Mouse (Mus musculus) ES-E14 (cell line): ENCODE data around the gene Fam24b. TPM values are rescaled to one million over a fixed set of nuclear protein-coding genes. Genes with fewer than 3 reads are reported as not detected.

Experiments used
- DNase-seq: peaks from one replicate; pipeline ENCODE4 v3.0.0-alpha.2; 2013; ENCODE audit warnings: low read depth, low spot score
- H3K27ac ChIP-seq: 2 replicates; pipeline ENCODE4 v1.5.1; 2012; ENCODE audit warnings: low read depth, mild to moderate bottlenecking, low read length, moderate library complexity, mixed read lengths; ENCODE audit not compliant: poor library complexity, insufficient read depth, severe bottlenecking
- H3K36me3 ChIP-seq: 2 replicates; pipeline ENCODE4 v1.6.1; 2012; ENCODE audit warnings: mild to moderate bottlenecking, low read length, moderate library complexity, mixed read lengths; ENCODE audit not compliant: control insufficient read depth, poor library complexity, insufficient read depth, severe bottlenecking
- H3K4me1 ChIP-seq, 2 experiments: fragments of 150-350 bp in 1 of 2; sonication (generic) in 1 of 2; 2 replicates each; pipeline ENCODE4 v1.6.1; 2012; ENCODE audit warnings: low read length in 2 of 2, mild to moderate bottlenecking in 1 of 2, mixed read lengths in 1 of 2; ENCODE audit not compliant: control insufficient read depth in 2 of 2, insufficient read depth in 2 of 2, poor library complexity in 1 of 2
- H3K4me3 ChIP-seq, 2 experiments: fragments of 150-350 bp in 1 of 2; sonication (generic) in 1 of 2; 2 replicates each; pipeline ENCODE4 v1.5.1; 2012; ENCODE audit warnings: low read length in 2 of 2, low read depth in 1 of 2, mild to moderate bottlenecking in 1 of 2, mixed read lengths in 1 of 2; ENCODE audit not compliant: insufficient read depth in 1 of 2, poor library complexity in 1 of 2, severe bottlenecking in 1 of 2
- H3K9ac ChIP-seq: 2 replicates; pipeline ENCODE4 v1.6.1; 2012; ENCODE audit warnings: low read depth, mild to moderate bottlenecking, low read length, mixed read lengths; ENCODE audit not compliant: poor library complexity, insufficient read depth, severe bottlenecking
- H3K9me3 ChIP-seq: fragments of 150-350 bp; sonication (generic); 2 replicates; pipeline ENCODE4 v1.6.1; 2012; ENCODE audit warnings: low read depth, mild to moderate bottlenecking, low read length; ENCODE audit not compliant: control insufficient read depth, insufficient read depth
- CHD2 ChIP-seq: IDR thresholded peaks from 2 replicates; pipeline ENCODE4 v1.6.1; 2014; ENCODE audit warnings: mild to moderate bottlenecking, low read depth, low read length, inconsistent platforms
- HCFC1 ChIP-seq: IDR thresholded peaks from 2 replicates; pipeline ENCODE4 v1.6.1; 2012; ENCODE audit warnings: low read length, inconsistent platforms, borderline replicate concordance; ENCODE audit not compliant: insufficient read depth
- MAFK ChIP-seq: IDR thresholded peaks from 2 replicates; pipeline ENCODE4 v1.6.1; 2014; ENCODE audit warnings: mild to moderate bottlenecking, low read depth, low read length, inconsistent platforms; ENCODE audit not compliant: insufficient read depth
- ZC3H11A ChIP-seq: IDR thresholded peaks from 2 replicates; pipeline ENCODE4 v1.6.1; 2012; ENCODE audit warnings: low read depth, mild to moderate bottlenecking, inconsistent platforms, low read length, borderline replicate concordance
- ZNF384 ChIP-seq: IDR thresholded peaks from 2 replicates; pipeline ENCODE4 v1.6.1; 2012; ENCODE audit warnings: low read depth, low read length, inconsistent platforms
- in situ Hi-C, 2 experiments: fragments of 600-800 bp; cut with MboI; formaldehyde crosslinking; loops; one replicate each; pipeline ENCODE4 v1.15.1; 2025; ENCODE audit warnings: low sequenced_read_pairs in 2 of 2, inconsistent platforms in 1 of 2; ENCODE audit not compliant: unreplicated experiment in 2 of 2
- total RNA-seq: library from RNA; depleted of rRNA; stranded (reverse); fragments of 300-350 nt; gene quantifications from 2 replicates; pipeline ENCODE4 v1.2.3, GENCODE M21; 2012; rRNA removed

Fam24b gene
- not detected in 2 replicates for total RNA-seq

DNA sequence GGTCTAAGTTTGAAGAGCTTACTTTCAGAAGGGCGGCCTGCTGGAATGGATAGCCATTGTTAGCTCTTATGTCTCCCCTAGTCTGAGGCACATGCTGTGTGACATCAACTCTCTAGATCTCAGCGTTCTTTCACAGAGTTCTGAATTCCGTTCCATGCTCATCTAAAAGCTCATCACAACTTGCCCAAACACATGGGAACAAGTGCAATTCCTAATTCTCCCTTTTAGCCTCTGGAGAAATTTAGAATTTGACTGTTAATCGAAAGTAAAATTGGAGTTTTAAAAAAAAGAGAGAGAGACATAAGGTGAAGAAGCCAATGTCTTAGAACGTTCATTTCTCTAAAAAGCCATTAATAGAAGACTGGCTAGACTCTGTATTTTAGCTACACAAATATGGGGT is at the start of gene Fam24b:
Fam24b (minus strand) TSS at position 101 of the 400 bp plus-strand sequence.
- Histone ChIP-seq H3K27ac (no peak within 1 kb of the TSS), H3K4me1 (no peaks in the 10 kb centered on the region), H3K4me3 (no peak within 1 kb of the TSS), H3K36me3 (no peaks in the 10 kb centered on the region), H3K9me3 (no peaks in the 10 kb centered on the region), H3K9ac (no peak within 1 kb of the TSS)
- in situ Hi-C loops: no loop called here
- DNase-seq: no peak
- no peak for TF ChIP-seq CHD2
- TF ChIP-seq HCFC1: no peak
- TF ChIP-seq ZNF384: no peak
- no peak for TF ChIP-seq ZC3H11A
- no peak for TF ChIP-seq MAFK

DNA sequence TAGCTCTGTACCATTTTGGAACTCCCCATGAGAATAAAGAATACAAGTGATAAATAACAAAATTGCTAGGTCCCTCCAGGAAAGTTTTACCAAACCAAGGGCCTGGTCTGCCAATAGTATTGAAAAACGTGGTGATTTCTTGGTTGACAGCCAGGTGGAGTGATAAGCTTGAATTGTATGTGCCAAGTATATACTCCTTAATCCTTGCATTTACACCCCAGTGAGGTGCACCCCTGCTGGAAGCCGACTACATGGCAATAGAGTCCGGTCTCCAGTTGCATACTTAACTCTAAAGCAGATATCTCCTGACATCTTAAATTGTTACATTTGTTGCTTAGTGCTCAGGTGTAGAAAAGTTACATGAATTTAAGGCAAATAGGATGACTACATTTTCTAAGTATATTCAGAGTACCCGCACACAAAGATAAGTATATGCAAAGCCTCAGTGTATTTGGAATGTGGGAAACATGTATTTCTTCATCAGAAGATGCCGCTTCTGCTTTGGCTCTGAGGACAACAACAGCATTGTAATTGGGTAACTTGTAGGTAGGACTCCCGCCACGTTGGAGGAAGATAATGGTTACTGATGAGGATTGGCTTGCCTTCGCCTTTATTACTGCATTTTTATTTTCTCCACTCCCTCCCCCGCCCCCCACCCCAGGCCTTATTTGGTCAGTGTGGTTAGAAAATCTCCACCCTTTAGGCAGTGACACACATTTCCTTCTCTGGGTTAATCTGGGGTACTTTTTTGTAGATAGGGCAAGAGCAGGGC is 42.8 kb upstream of the Fam24b start:
- in situ Hi-C loops: no loop called here
- no peak for DNase-seq
- peak overlapping the region; percentile 85 to 88; a peak in 3 of 4 replicates for H3K4me3 ChIP-seq
- no peak overlapping the region for H3K27ac ChIP-seq
- no peak for TF ChIP-seq ZNF384
- no peaks in the 10 kb centered on the region for H3K9me3 ChIP-seq
- H3K4me1 ChIP-seq: no peaks in the 10 kb centered on the region
- peaks cover 2% of the 10 kb centered on the region; the same call in 1 of the 2 replicates for H3K36me3 ChIP-seq
- H3K9ac ChIP-seq: no peak overlapping the region

DNA sequence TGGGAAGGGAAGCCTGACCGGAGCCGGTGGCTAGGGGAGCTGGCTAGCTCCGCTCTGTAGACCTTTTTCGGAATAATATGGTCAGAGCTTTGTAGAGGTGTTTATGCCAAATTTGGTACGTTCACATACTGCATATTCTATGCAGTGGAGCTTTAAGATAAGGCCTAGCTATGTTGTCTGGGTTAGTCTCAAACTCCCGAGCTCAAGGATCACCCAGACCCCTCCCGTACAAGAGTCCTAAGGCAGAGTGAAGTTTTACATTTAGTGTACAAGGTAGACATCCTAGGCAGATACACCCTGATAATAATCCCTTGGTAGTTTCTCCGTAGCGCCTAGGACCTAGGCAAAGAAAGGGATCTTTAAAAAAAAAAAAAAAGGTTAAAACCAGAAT is 42.1 kb upstream of the Fam24b start:
- H3K36me3 ChIP-seq: peaks cover 2% of the 10 kb centered on the region; the same call in 1 of the 2 replicates
- in situ Hi-C loops: no loop called here
- H3K9me3 ChIP-seq: no peaks in the 10 kb centered on the region
- no peaks in the 10 kb centered on the region for H3K4me1 ChIP-seq
- peak overlapping the region; percentile 85 to 88 for H3K4me3 ChIP-seq
- TF ChIP-seq HCFC1: no peak
- no peak for TF ChIP-seq ZNF384
- TF ChIP-seq ZC3H11A: no peak
- no peak for TF ChIP-seq CHD2
- TF ChIP-seq MAFK: no peak
- DNase-seq: no peak
- H3K9ac ChIP-seq: peak overlapping the region; percentile 92
- H3K27ac ChIP-seq: no peak overlapping the region

DNA sequence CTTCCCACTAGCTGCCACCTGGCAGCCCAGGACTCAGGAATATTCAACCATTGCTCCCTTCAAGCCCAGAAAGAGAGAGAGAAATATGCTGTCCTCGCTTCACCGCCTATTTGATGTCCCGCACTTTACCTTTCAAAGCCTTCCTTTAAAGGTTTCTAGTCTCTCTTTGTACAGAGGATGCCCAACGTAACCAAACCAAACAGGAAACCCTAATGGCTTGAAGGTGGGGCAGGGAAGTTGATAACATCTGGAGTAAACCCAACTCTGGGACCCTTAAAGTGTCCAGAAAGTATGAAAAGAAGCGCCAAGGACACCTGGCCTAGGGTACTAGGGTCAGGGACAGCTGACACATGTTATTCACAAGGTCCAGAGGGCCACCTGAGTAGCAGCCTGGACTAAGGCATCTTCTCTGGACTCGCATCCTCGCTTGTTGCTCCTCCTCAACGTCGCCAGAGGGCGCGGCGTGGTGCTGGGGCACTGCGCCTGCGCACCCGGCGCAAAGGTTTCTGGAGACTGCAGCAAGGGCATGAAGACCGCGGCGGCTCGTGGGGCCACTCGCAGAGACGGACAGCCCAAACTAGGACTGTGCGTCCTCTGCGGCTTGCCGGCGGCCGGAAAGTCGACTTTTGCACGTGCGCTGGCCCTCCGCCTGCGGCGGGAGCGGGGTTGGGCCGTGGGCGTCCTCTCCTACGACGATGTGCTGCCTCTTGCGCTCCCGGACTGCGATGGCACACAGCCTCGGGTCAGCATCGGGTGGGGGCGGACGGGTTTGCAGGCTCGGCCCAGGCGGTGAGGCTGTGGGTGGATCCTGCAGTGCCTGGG is 41.5 kb upstream of the Fam24b start, which contains the start of gene Pstk:
Pstk (plus strand) TSS at position 494 of the 822 bp plus-strand sequence.
- Histone ChIP-seq H3K9ac (peak within 1 kb of the TSS; percentile 92), H3K9me3 (no peaks in the 10 kb centered on the region), H3K36me3 (peaks cover 2% of the 10 kb centered on the region; the same call in 1 of the 2 replicates), H3K4me1 (no peaks in the 10 kb centered on the region), H3K27ac (no peak within 1 kb of the TSS), H3K4me3 (peak within 1 kb of the TSS; percentile 85 to 88)
- peak; percentile 80 for DNase-seq
- no peak for TF ChIP-seq MAFK
- no peak for TF ChIP-seq ZNF384
- TF ChIP-seq HCFC1: peak; percentile 68; the same call in 1 of the 2 replicates
- in situ Hi-C loops: no loop called here
